Mouse (Mus musculus): ENCODE measurements around the gene Hfe2. TPM values are rescaled to one million over a fixed set of nuclear protein-coding genes. Genes with fewer than 3 reads are reported as not detected.
"Not testable (repeated sequence)": the region's sequence is repeated elsewhere in the genome, so short reads cannot be mapped to it uniquely, and the experiment has no call there.

The Hfe2 gene
- polyA plus RNA-seq, 1 experiment from 2014 or later, result 1.3 TPM

GRCm38 (mm10) chr3:96494456-96494855, 30.5 kb upstream of the Hfe2 start:
- H3K9ac ChIP-seq (ENCODE audit: low read length); H3K27ac ChIP-seq (ENCODE audit: low read depth, low read length); H3K9me3 ChIP-seq (ENCODE audit: control insufficient read depth, low read length); H3K36me3 ChIP-seq (ENCODE audit: control insufficient read depth, insufficient read depth, low read length); DNase-seq (ENCODE audit: low spot score, missing footprints); H3K4me2 ChIP-seq; H3K27me3 ChIP-seq (ENCODE audit: control insufficient read depth, insufficient read depth, low read length); ATAC-seq (ENCODE audit: low FRiP score); H3K4me3 ChIP-seq (ENCODE audit: low read depth, low read length); H3K4me1 ChIP-seq (ENCODE audit: control insufficient read depth, insufficient read depth, low read length): not testable (repeated sequence)
- 98% methylated on average over 5 of the region's 11 CpGs for WGBS

- H3K27ac ChIP-seq (ENCODE audit: low read depth, low read length), result no peak overlapping the region
- no peaks in the 10 kb centered on the region; the same call in 1 of the 2 replicates for H3K27me3 ChIP-seq (ENCODE audit: control insufficient read depth, insufficient read depth, low read length)
- H3K4me3 ChIP-seq (ENCODE audit: low read depth, low read length), result no peak overlapping the region
- no peak overlapping the region for H3K9ac ChIP-seq (ENCODE audit: low read length)
- no peak overlapping the region for H3K4me2 ChIP-seq
- H3K9me3 ChIP-seq (ENCODE audit: control insufficient read depth, low read length), result no peaks in the 10 kb centered on the region
- H3K4me1 ChIP-seq (ENCODE audit: control insufficient read depth, insufficient read depth, low read length), result 0 out of 2 replicates have a peak, but pooled peaks cover 3% of the 10 kb centered on the region
- no peaks in the 10 kb centered on the region for H3K36me3 ChIP-seq (ENCODE audit: control insufficient read depth, insufficient read depth, low read length)
- DNase-seq (ENCODE audit: low spot score, missing footprints) (no peak), ATAC-seq (ENCODE audit: low FRiP score) (no peak)
- WGBS, result 92% methylated on average over 3 of the region's 3 CpGs
Observed at GRCm38 (mm10) chr3:96494912-96495311, 30.1 kb upstream of the Hfe2 start.

- Histone ChIP-seq H3K4me3 (ENCODE audit: low read depth, low read length) (no peak overlapping the region), H3K9ac (ENCODE audit: low read length) (no peak overlapping the region), H3K4me2 (no peak overlapping the region), H3K27me3 (ENCODE audit: control insufficient read depth, insufficient read depth, low read length) (no peaks in the 10 kb centered on the region; the same call in 1 of the 2 replicates), H3K4me1 (ENCODE audit: control insufficient read depth, insufficient read depth, low read length) (0 out of 2 replicates have a peak, but pooled peaks cover 3% of the 10 kb centered on the region), H3K27ac (ENCODE audit: low read depth, low read length) (no peak overlapping the region), H3K9me3 (ENCODE audit: control insufficient read depth, low read length) (no peaks in the 10 kb centered on the region), H3K36me3 (ENCODE audit: control insufficient read depth, insufficient read depth, low read length) (no peaks in the 10 kb centered on the region)
- DNase-seq (ENCODE audit: low spot score, missing footprints), result peak; percentile 44
- ATAC-seq (ENCODE audit: low FRiP score), result no peak
- 94% methylated on average over 1 of the region's 1 CpGs for WGBS
Observed at GRCm38 (mm10) chr3:96495490-96496210, 29.3 kb upstream of the Hfe2 start.

GRCm38 (mm10) chr3:96496216-96496615, 28.8 kb upstream of the Hfe2 start:
- Histone ChIP-seq H3K9ac (ENCODE audit: low read length) (no peak overlapping the region), H3K36me3 (ENCODE audit: control insufficient read depth, insufficient read depth, low read length) (no peaks in the 10 kb centered on the region), H3K27me3 (ENCODE audit: control insufficient read depth, insufficient read depth, low read length) (no peaks in the 10 kb centered on the region; the same call in 1 of the 2 replicates), H3K4me2 (no peak overlapping the region), H3K9me3 (ENCODE audit: control insufficient read depth, low read length) (no peaks in the 10 kb centered on the region), H3K4me3 (ENCODE audit: low read depth, low read length) (no peak overlapping the region), H3K27ac (ENCODE audit: low read depth, low read length) (no peak overlapping the region), H3K4me1 (ENCODE audit: control insufficient read depth, insufficient read depth, low read length) (0 out of 2 replicates have a peak, but pooled peaks cover 3% of the 10 kb centered on the region)
- ATAC-seq (ENCODE audit: low FRiP score) (no peak), DNase-seq (ENCODE audit: low spot score, missing footprints) (peak; percentile 81)
- WGBS, result 64% methylated on average over 7 of the region's 7 CpGs

- ATAC-seq (ENCODE audit: low FRiP score); H3K27me3 ChIP-seq (ENCODE audit: control insufficient read depth, insufficient read depth, low read length); H3K27ac ChIP-seq (ENCODE audit: low read depth, low read length); H3K4me1 ChIP-seq (ENCODE audit: control insufficient read depth, insufficient read depth, low read length); H3K9me3 ChIP-seq (ENCODE audit: control insufficient read depth, low read length); H3K36me3 ChIP-seq (ENCODE audit: control insufficient read depth, insufficient read depth, low read length): not testable (repeated sequence)
- DNase-seq (ENCODE audit: low spot score, missing footprints), result peak; percentile 88
- WGBS, result 12% methylated on average over 14 of the region's 14 CpGs
- peak overlapping the region; percentile 48 for H3K4me3 ChIP-seq (ENCODE audit: low read depth, low read length)
- peak overlapping the region; percentile 33; the same call in 1 of the 2 replicates for H3K9ac ChIP-seq (ENCODE audit: low read length)
- H3K4me2 ChIP-seq, result peak overlapping the region; percentile 78
Observed at GRCm38 (mm10) chr3:96496620-96497275, 28.2 kb upstream of the Hfe2 start.

- peak overlapping the region; percentile 33; the same call in 1 of the 2 replicates for H3K9ac ChIP-seq (ENCODE audit: low read length)
Observed at GRCm38 (mm10) chr3:96497451-96498028, 27.4 kb upstream of the Hfe2 start.

GRCm38 (mm10) chr3:96498476-96499245, 26.3 kb upstream of the Hfe2 start:
- WGBS, result 78% methylated on average over 4 of the region's 4 CpGs
- H3K9ac ChIP-seq (ENCODE audit: low read length), result no peak overlapping the region
- peak; percentile 86 for DNase-seq (ENCODE audit: low spot score, missing footprints)
- no peaks in the 10 kb centered on the region for H3K9me3 ChIP-seq (ENCODE audit: control insufficient read depth, low read length)
- H3K4me1 ChIP-seq (ENCODE audit: control insufficient read depth, insufficient read depth, low read length), result peaks cover 6% of the 10 kb centered on the region; the same call in 1 of the 2 replicates
- H3K27ac ChIP-seq (ENCODE audit: low read depth, low read length), result no peak overlapping the region
- H3K27me3 ChIP-seq (ENCODE audit: control insufficient read depth, insufficient read depth, low read length), result no peaks in the 10 kb centered on the region; the same call in 1 of the 2 replicates
- H3K4me3 ChIP-seq (ENCODE audit: low read depth, low read length), result peak overlapping the region; percentile 54; the same call in 1 of the 2 replicates
- H3K36me3 ChIP-seq (ENCODE audit: control insufficient read depth, insufficient read depth, low read length), result no peaks in the 10 kb centered on the region
- ATAC-seq (ENCODE audit: low FRiP score), result no peak
- no peak overlapping the region for H3K4me2 ChIP-seq

More at GRCm38 (mm10) chr3:96497451-96498028, 27.4 kb upstream of the Hfe2 start:
- Histone ChIP-seq H3K4me3 (ENCODE audit: low read depth, low read length) (peak overlapping the region; percentile 48), H3K4me1 (ENCODE audit: control insufficient read depth, insufficient read depth, low read length) (0 out of 2 replicates have a peak, but pooled peaks cover 3% of the 10 kb centered on the region), H3K4me2 (peak overlapping the region; percentile 78), H3K36me3 (ENCODE audit: control insufficient read depth, insufficient read depth, low read length) (no peaks in the 10 kb centered on the region), H3K27ac (ENCODE audit: low read depth, low read length) (no peak overlapping the region), H3K9me3 (ENCODE audit: control insufficient read depth, low read length) (no peaks in the 10 kb centered on the region), H3K27me3 (ENCODE audit: control insufficient read depth, insufficient read depth, low read length) (no peaks in the 10 kb centered on the region; the same call in 1 of the 2 replicates)
- peak; percentile 26; the same call in 1 of the 2 replicates for ATAC-seq (ENCODE audit: low FRiP score)
- DNase-seq (ENCODE audit: low spot score, missing footprints), result peak; percentile 98
- WGBS, result 0% methylated on average over 19 of the region's 19 CpGs

GRCm38 (mm10) chr3:96499481-96500288, 25.3 kb upstream of the Hfe2 start:
- DNase-seq (ENCODE audit: low spot score, missing footprints) (peak; percentile 99), ATAC-seq (ENCODE audit: low FRiP score) (peak; percentile 43)
- peak overlapping the region; percentile 37 for H3K27ac ChIP-seq (ENCODE audit: low read depth, low read length)
- H3K4me2 ChIP-seq, result peak overlapping the region; percentile 59
- peak overlapping the region; percentile 60 for H3K9ac ChIP-seq (ENCODE audit: low read length)
- peaks cover 6% of the 10 kb centered on the region; the same call in 1 of the 2 replicates for H3K4me1 ChIP-seq (ENCODE audit: control insufficient read depth, insufficient read depth, low read length)
- under 1% methylated on average over 36 of the region's 36 CpGs for WGBS
- H3K4me3 ChIP-seq (ENCODE audit: low read depth, low read length), result peak overlapping the region; percentile 54
- no peaks in the 10 kb centered on the region; the same call in 1 of the 2 replicates for H3K27me3 ChIP-seq (ENCODE audit: control insufficient read depth, insufficient read depth, low read length)
- H3K9me3 ChIP-seq (ENCODE audit: control insufficient read depth, low read length), result no peaks in the 10 kb centered on the region
- no peaks in the 10 kb centered on the region for H3K36me3 ChIP-seq (ENCODE audit: control insufficient read depth, insufficient read depth, low read length)

All from midbrain, embryonic 11.5 days (tissue).